Mouse (Mus musculus) spleen, adult 2 months (tissue): ENCODE measurements around the gene Trip13.

Source experiments
- CTCF ChIP-seq: fragments of 200-500 bp; IDR thresholded peaks from 2 replicates; pipeline ENCODE4 v1.5.1; 2011; ENCODE audit warnings: mild to moderate bottlenecking, inconsistent platforms; ENCODE audit not compliant: insufficient read depth, insufficient read length, insufficient replicate concordance; ENCODE audit errors: extremely low read depth
- POLR2A ChIP-seq: fragments of 200-500 bp; IDR thresholded peaks from 2 replicates; pipeline ENCODE4 v1.6.1; 2011; ENCODE audit warnings: low read depth, low read length, inconsistent platforms

- TF ChIP-seq CTCF (peak; percentile 51; the same call in 1 of the 2 replicates), POLR2A (no peak)
Measured at GRCm38 (mm10) chr13:73907683-73908412, 29.7 kb downstream of the Trip13 start.
